In the genomic region with DNA sequence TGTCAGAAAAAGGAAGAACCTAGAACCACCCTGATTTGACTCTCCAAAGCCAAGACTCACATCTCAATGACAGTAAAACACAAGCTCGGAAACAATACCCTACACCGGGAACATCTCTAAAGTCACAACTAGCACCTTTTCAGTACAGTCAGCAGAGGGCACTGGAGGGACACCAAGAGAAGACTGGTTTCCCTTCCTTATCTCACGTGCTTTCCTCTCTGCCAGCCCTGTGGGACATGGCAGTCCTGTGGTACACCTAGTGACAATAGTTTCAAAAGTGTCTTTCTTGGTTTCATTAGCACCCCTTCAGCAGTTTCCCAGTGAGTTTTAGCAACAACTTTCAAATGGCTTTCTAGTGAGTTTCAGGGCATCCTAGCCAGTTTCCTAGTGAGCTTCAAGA, we compare ENCODE assay signal across 9 mouse cellular contexts.
DNase-seq lines count a peak whose midpoint lies in the region; ATAC-seq and TF ChIP-seq lines count a peak whose summit lies in the region.
"Had no signal": no experiment of that assay in that cellular context is flagged by ENCODE, and none has a peak within 500 bp of the region (broad histone marks: within the 10 kb centered on the region; RNA-seq: fewer than 3 reads in every experiment).

No protein-coding gene starts in this region.

- peaks cover 9% of the 10 kb centered on the region; the same call in 1 of the 2 replicates for H3K27me3 ChIP-seq in liver, embryonic 12.5 days (replicated peaks)
- H3K27me3 ChIP-seq in liver, embryonic 11.5 days (replicated peaks; ENCODE audit: control insufficient read depth, insufficient read depth, low read length), result peaks cover 6% of the 10 kb centered on the region
- peaks cover 7% of the 10 kb centered on the region; the same call in 1 of the 2 replicates for H3K27me3 ChIP-seq in midbrain, embryonic 15.5 days (replicated peaks)

- H3K4me3 ChIP-seq in liver, embryonic 12.5 days, result no peak overlapping the region
- no peak overlapping the region for H3K4me3 ChIP-seq in embryonic fibroblast, embryonic 13.5 days (ENCODE audit: insufficient read depth, low read length)
- no peak overlapping the region for H3K4me3 ChIP-seq in liver, embryonic 11.5 days (ENCODE audit: low read depth, low read length)
- no peak overlapping the region for H3K4me3 ChIP-seq in midbrain, embryonic 15.5 days
- H3K4me3 ChIP-seq: megakaryocyte, embryonic 14.5 days had no signal

- ATAC-seq in liver, embryonic 12.5 days, result no peak
- ATAC-seq in liver, embryonic 11.5 days (replicated peaks; ENCODE audit: low FRiP score), result peak; percentile 53; the same call in 1 of the 2 replicates
- no peak for ATAC-seq in midbrain, embryonic 15.5 days (replicated peaks)

- H3K9me3 ChIP-seq in liver, embryonic 12.5 days (replicated peaks), result no peaks in the 10 kb centered on the region
- no peaks in the 10 kb centered on the region for H3K9me3 ChIP-seq in liver, embryonic 11.5 days (ENCODE audit: control insufficient read depth, low read length)
- no peaks in the 10 kb centered on the region for H3K9me3 ChIP-seq in midbrain, embryonic 15.5 days
- H3K9me3 ChIP-seq: megakaryocyte, embryonic 14.5 days had no signal

- no peak for TF ChIP-seq POLR2A in embryonic fibroblast, embryonic 13.5 days (IDR thresholded peaks at IDR 0.05; ENCODE audit: low read depth, low read length)

- H3K9ac ChIP-seq in liver, embryonic 12.5 days, result no peak overlapping the region
- no peak overlapping the region for H3K9ac ChIP-seq in liver, embryonic 11.5 days (ENCODE audit: low read depth, low read length)
- no peak overlapping the region for H3K9ac ChIP-seq in midbrain, embryonic 15.5 days

- no peak overlapping the region for H3K4me2 ChIP-seq in liver, embryonic 12.5 days
- no peak overlapping the region for H3K4me2 ChIP-seq in liver, embryonic 11.5 days
- H3K4me2 ChIP-seq in midbrain, embryonic 15.5 days, result no peak overlapping the region

- peak; percentile 15 for DNase-seq in liver
- DNase-seq in adrenal gland, adult 2 months, result peak; percentile 60
- peak; percentile 59 for DNase-seq in kidney, adult 9 months
- DNase-seq in liver, embryonic 11.5 days (ENCODE audit: low spot score), result no peak
- peak; percentile 6 for DNase-seq in right cerebral cortex, postnatal 4 days

- H3K27ac ChIP-seq in liver, embryonic 12.5 days, result no peak overlapping the region
- no peak overlapping the region for H3K27ac ChIP-seq in embryonic fibroblast, embryonic 13.5 days (ENCODE audit: insufficient read depth, low read length)
- H3K27ac ChIP-seq in liver, embryonic 11.5 days (ENCODE audit: low read depth, low read length), result no peak overlapping the region
- no peak overlapping the region for H3K27ac ChIP-seq in midbrain, embryonic 15.5 days

- WGBS in liver, embryonic 12.5 days (ENCODE audit: insufficient replicate concordance), result 18% methylated on average over 3 of the region's 3 CpGs
- WGBS in liver, embryonic 11.5 days, result 19% methylated on average over 3 of the region's 3 CpGs
- WGBS in midbrain, embryonic 15.5 days, result 19% methylated on average over 3 of the region's 3 CpGs

- peak; percentile 27; the same call in 1 of the 2 replicates for TF ChIP-seq CTCF in embryonic fibroblast, embryonic 13.5 days (IDR thresholded peaks at IDR 0.05; ENCODE audit: borderline replicate concordance, insufficient read depth, low read length)

- no peaks in the 10 kb centered on the region for H3K4me1 ChIP-seq in liver, embryonic 12.5 days
- H3K4me1 ChIP-seq in embryonic fibroblast, embryonic 13.5 days (ENCODE audit: control insufficient read depth, insufficient read depth, low read length), result peaks cover 2% of the 10 kb centered on the region; the same call in 1 of the 2 replicates
- H3K4me1 ChIP-seq in liver, embryonic 11.5 days (replicated peaks; ENCODE audit: control insufficient read depth, insufficient read depth, low read length), result no peaks in the 10 kb centered on the region
- H3K4me1 ChIP-seq in midbrain, embryonic 15.5 days, result no peaks in the 10 kb centered on the region
- H3K4me1 ChIP-seq: megakaryocyte, embryonic 14.5 days had no signal

- H3K36me3 ChIP-seq in liver, embryonic 12.5 days, result no peaks in the 10 kb centered on the region
- no peaks in the 10 kb centered on the region for H3K36me3 ChIP-seq in liver, embryonic 11.5 days (ENCODE audit: control insufficient read depth, insufficient read depth, low read length)
- no peaks in the 10 kb centered on the region for H3K36me3 ChIP-seq in midbrain, embryonic 15.5 days (replicated peaks)
